Mouse (Mus musculus): ENCODE measurements around the gene Clec4d. TPM values are rescaled to one million over a fixed set of nuclear protein-coding genes. Genes with fewer than 3 reads are reported as not detected.
"Not testable (repeated sequence)": the region's sequence is repeated elsewhere in the genome, so short reads cannot be mapped to it uniquely, and the experiment has no call there.

Gene Clec4d
- total RNA-seq (2014; fragmentation: Nextera tagmentation) (16.3 and 17.4 TPM in 2 replicates), total RNA-seq (2017) (5.5 and 22.8 TPM in 2 replicates)

DNA sequence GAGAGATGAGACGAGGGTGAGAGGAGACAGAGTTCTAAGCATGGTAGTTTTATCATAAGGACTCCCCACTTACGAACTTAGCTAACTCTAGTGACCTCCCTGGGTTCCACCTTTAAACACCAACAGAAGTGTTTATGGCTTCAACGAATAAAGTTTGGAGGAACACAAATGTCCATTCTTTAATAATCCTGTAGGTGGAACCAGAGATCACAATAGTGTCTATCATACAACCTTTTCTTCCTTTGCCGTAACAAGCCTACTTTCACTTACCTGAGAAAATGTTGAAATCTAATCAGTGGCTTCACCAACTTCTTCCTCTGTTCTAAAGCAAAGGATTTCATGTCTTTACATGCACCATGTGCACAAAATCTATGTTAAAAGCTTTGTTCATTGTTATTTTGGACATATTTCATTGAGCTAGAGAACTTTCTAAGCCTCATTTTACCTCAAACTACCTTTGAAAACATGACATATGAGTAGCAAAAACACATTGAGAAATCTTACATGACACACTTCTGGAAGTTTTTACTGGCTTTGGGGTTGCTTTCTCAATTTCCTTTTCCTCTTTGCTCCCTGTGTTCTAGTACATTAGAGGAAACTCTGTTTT, at the start of gene Clec4d:
TSS of gene Clec4d (plus strand) at position 557 of the 607 bp plus-strand sequence.
- ATAC-seq (replicated peaks; ENCODE audit: low FRiP score, low TSS enrichment, poor library complexity, severe bottlenecking) = peak; percentile 76

DNA sequence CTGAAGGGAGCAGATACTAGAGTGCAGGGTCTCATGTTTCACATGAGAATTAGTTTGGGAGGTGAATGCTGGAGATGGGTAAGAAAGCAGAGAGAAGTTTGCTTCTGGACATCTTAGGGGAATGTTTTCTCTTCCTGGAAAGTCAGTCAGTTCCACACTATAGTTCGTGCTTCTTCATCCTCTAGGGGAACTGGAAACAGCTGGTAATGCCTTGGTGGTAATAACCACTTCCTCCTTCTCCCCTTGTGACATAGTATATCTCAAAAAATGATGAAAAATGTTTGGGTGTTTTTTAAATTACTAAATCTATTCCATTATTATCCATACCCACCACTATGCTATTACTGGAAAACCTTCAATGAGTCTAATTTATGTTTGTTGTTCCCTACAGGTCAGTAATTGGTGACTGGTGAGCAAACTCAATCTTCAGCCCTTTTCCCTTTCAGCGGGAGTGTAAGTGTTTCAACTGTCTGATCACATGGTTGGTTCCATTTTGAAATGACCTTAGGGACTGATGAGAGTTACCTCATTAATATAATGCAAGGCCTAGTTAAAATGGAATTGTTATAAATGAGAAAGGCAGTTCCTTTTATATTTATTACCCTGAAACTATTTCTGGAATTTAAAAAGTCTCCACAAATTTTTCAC, 34.3 kb upstream of the Clec4d start:
- ATAC-seq (replicated peaks; ENCODE audit: low FRiP score, low TSS enrichment, poor library complexity, severe bottlenecking) = no peak

DNA sequence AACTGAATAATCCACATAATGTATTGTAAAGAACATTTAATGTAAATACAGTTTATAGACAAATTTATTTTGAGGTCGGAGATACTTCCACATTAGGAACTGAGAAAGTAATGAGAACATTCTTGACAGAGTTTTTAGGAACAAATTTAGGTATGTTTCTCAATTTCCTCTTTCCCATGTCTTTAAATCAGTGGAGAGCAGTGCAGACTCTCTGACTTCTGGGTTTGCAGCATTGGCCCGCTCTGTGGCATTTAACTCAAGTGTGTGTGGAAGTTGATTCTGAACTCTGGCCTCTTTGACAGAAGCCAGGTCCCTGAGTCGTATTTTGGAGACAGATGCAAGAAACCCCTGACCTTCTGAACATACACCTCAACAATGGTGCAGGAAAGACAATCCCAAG, 32.3 kb upstream of the Clec4d start, which contains the start of gene Clec4n:
TSS of gene Clec4n (plus strand) at position 200 of the 400 bp plus-strand sequence.
- no peak for ATAC-seq (replicated peaks; ENCODE audit: low FRiP score, low TSS enrichment, poor library complexity, severe bottlenecking)

DNA sequence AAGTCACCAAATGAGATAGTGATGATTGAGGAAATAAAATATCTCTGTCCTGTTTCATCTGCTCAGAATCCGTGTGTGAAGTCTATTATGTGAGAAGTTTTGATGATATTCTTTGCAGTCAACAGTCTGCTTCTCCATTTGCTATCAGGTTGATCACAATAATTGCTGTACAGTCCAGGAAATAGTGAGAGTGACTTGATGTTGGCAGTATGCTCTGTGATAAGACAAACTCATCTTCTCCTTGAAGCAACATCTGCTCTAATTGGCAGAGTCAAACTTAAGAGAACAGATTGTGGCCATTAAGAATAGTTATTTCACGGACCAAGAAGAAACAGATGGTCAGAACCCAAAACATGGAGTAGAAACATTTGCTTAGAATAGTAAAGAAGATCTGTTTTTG, 30.8 kb upstream of the Clec4d start:
- no peak for ATAC-seq (replicated peaks; ENCODE audit: low FRiP score, low TSS enrichment, poor library complexity, severe bottlenecking)

GRCm38 (mm10) chr6:123237582-123237981, 24.3 kb upstream of the Clec4d start:
- no peak for ATAC-seq (replicated peaks; ENCODE audit: low FRiP score, low TSS enrichment, poor library complexity, severe bottlenecking)

DNA sequence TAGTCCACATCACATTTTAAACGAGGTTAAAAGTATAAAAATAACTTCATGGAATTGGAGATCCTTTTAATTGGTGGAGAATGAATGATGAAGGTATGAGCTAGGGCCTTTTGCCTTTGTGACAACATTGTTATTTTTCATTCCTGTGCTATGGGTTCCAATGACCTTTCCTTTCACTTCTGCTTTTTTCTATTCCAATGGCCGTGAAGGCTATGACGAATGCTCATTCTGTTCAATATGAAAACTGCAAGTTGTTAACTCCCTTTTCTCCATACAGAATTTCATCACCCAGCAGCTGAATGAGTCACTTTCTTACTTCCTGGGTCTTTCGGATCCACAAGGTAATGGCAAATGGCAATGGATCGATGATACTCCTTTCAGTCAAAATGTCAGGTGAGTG, 17.7 kb upstream of the Clec4d start:
- no peak for ATAC-seq (replicated peaks; ENCODE audit: low FRiP score, low TSS enrichment, poor library complexity, severe bottlenecking)

- ATAC-seq (replicated peaks; ENCODE audit: low FRiP score, low TSS enrichment, poor library complexity, severe bottlenecking) = peak; percentile 66
Measured at GRCm38 (mm10) chr6:123248862-123249261, 13.0 kb upstream of the Clec4d start.

DNA sequence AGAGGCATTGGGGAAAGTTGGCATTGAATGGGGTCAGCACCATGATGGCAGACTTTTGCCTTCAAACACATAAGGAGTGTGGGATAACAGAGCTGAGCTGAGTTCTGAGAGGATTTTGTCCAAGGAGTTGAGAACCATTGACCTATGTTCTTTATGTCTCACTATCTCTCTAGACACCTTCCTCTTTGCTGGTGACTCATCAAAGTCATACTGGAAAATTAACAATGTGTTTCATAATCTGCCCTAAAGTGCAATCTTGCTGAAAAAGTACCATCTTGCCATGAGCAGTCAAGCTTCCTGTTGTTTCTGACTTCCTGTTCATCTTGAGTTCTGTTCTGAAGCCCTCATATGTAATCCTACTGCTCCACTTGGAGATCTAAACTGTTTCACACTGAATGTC, 9.2 kb upstream of the Clec4d start:
- ATAC-seq (replicated peaks; ENCODE audit: low FRiP score, low TSS enrichment, poor library complexity, severe bottlenecking) = peak; percentile 61

DNA sequence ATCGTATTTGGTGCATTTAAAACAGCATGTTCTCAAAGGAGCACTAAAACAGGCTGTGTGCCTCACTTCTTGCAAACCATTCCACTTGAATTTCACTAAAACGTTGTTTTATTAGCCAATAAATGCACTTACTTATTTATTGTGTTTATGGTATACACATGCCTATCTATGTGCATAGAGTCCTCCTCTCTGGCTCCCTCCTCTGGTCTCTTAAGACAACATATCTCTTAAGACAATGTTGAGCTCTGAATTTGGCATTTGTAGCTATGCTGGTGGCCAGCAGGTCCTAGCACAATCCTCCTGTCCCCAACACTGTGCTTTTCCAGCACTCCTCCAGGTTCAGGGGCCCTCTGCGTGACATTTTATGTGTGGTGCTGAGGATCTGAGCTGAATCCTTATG, 3.0 kb upstream of the Clec4d start:
- peak; percentile 79 for ATAC-seq (replicated peaks; ENCODE audit: low FRiP score, low TSS enrichment, poor library complexity, severe bottlenecking)

GRCm38 (mm10) chr6:123259889-123260603, 1.9 kb upstream of the Clec4d start:
- peak; percentile 24 for ATAC-seq (replicated peaks; ENCODE audit: low FRiP score, low TSS enrichment, poor library complexity, severe bottlenecking)

DNA sequence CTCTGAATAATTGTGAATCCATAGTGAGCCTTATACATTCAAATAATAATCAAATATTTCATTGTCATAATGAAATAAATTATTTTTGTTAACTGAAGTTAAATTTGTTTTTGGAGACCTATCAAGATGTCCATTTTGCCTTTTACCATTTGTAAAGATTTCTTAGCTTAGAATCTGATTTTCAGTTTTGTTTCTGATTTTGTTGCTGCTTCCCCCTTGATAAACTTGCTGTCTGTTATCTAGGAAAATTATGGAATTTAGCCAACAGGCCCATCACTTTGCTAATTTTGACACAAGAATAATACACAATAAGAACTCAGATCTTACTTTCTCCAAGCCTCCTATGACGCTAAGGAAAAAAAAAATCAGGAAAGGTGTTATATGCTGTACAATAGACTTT, 1.0 kb upstream of the Clec4d start:
- ATAC-seq (replicated peaks; ENCODE audit: low FRiP score, low TSS enrichment, poor library complexity, severe bottlenecking) = no peak

GRCm38 (mm10) chr6:123264194-123264593, 2.3 kb downstream of the Clec4d start:
- peak; percentile 62 for ATAC-seq (replicated peaks; ENCODE audit: low FRiP score, low TSS enrichment, poor library complexity, severe bottlenecking)

DNA sequence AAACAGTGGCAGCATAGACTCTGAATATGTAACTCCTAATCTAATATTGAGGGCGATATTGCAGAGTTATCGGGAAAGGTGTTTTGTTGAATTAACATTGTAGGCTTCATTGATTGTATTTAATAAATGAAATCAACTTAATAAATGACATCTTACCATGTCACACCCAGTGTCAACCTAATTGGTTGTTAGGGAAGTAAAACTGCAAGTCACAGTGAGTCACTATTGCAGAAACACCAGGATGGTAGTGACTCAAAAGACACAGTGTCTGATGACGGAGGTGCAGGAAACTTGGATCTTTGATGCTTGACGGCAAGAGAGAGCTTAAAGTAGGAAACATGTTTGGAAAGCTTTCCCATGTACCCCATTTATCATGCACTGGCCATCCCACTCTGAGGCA, 3.9 kb downstream of the Clec4d start:
- ATAC-seq (replicated peaks; ENCODE audit: low FRiP score, low TSS enrichment, poor library complexity, severe bottlenecking) = no peak

DNA sequence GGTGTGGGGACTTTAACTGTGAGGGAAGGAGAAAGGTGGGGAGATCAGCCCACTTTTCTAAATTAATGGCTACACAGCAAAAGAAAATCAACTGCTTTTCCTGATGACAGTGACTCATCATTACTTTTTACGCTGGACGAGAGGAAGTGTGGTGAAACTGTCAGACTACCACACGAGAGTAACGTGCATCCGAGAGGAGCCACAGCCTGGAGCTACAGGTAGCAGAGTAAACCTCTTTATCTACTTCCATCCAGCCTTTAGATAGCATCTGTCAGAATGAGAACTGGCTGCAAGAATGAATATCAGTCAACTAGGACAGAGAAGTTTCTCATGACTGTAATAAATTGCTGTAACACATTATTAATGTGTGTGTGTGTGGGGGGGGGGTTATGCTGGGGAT, 5.0 kb downstream of the Clec4d start:
- ATAC-seq (replicated peaks; ENCODE audit: low FRiP score, low TSS enrichment, poor library complexity, severe bottlenecking) = peak; percentile 68

- ATAC-seq (replicated peaks; ENCODE audit: low FRiP score, low TSS enrichment, poor library complexity, severe bottlenecking) = no peak
Measured at GRCm38 (mm10) chr6:123279443-123279842, 17.5 kb downstream of the Clec4d start.

GRCm38 (mm10) chr6:123286311-123286710, 24.4 kb downstream of the Clec4d start:
- no peak for ATAC-seq (replicated peaks; ENCODE audit: low FRiP score, low TSS enrichment, poor library complexity, severe bottlenecking)

DNA sequence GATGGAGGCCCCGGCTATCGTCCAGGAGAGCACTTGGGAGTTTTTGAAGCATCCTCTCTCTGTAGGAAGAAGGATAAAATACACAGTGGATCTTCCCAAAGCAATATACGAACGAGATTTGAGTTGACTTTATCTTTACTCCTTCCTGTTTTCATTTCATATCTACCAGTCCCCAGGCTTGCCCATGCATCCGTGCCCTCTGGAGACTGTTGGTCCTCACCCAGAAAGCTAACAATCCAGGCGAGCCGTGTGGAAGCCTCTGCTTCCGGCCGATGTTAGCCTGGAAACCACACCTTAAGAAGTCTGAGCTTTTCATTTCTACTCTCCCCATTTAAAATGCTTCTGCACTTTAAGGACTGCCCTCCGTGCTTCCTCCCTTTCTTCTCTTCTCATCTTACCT, 27.0 kb downstream of the Clec4d start:
- peak; percentile 83 for ATAC-seq (replicated peaks; ENCODE audit: low FRiP score, low TSS enrichment, poor library complexity, severe bottlenecking)

GRCm38 (mm10) chr6:123289753-123290152, 27.8 kb downstream of the Clec4d start, which contains the start of gene Clec4e:
Gene Clec4e, minus strand, starts transcription at chr6:123289870.
- ATAC-seq (replicated peaks; ENCODE audit: low FRiP score, low TSS enrichment, poor library complexity, severe bottlenecking) = no peak

GRCm38 (mm10) chr6:123292751-123293400, 31.0 kb downstream of the Clec4d start:
- peak; percentile 94 for ATAC-seq (replicated peaks; ENCODE audit: low FRiP score, low TSS enrichment, poor library complexity, severe bottlenecking)

DNA sequence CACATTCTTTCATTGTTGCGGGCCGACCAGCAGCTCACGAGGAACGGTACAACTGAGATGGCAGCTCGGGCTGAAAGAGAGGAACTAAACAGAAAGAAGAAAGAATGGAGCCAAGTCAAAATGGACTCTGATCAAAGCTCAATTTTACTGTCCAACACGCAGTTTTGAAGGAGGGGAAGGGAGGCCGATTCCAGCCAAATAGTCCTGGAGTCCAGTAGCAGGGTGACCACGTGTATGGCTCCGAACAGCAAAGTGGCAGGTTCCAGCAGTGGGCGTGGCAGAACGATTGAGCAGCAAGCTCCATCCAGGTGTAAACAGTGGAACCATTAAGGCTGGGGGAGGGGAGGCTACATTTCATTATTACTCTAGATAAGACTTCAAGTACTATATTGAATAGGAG, 31.6 kb downstream of the Clec4d start:
- ATAC-seq (replicated peaks; ENCODE audit: low FRiP score, low TSS enrichment, poor library complexity, severe bottlenecking) = not testable (repeated sequence)

All from megakaryocyte-erythroid progenitor cell, adult 5-6 weeks (primary cell).